Mouse (Mus musculus): ENCODE measurements at regions not wholly inside any gene's neighbourhood (a gene's known extent, or its start where the extent isn't known, plus 50 kb on each side); places are given as distances from the start of the nearest gene placed in this dataset.

DNA sequence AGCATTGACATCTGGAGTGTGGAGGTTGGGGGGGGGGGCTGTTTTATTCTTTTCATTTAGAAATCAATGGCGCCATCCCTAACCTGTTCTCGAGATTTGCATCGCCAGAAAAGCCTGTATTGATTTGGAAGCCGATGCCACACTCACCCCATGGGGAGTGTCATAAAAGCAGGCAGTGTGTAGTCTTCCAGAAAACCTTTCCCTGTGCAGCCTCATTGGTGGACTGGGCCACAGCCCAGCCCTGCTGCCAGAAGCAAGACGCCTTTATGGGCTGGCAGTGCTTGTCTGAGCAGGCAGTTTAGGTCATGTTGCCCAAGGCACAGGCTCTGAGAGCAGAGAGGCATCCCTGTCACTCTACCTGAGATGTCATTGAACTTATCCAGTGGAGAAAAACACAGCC is 117.0 kb upstream of the Cdh4 start:
- TF ChIP-seq CTCF (IDR thresholded peaks at IDR 0.05), result no peak
- TF ChIP-seq EP300 (IDR thresholded peaks at IDR 0.05), result no peak
